Mouse (Mus musculus): Measurements from ENCODE around the gene Spink4. TPM values are rescaled to one million over a fixed set of nuclear protein-coding genes. Genes with fewer than 3 reads are reported as not detected.

Spink4 gene
- polyA plus RNA-seq, 1 experiment from 2014 or later, result not detected

GRCm38 (mm10) chr4:40938793-40939192 is 18.9 kb downstream of the Spink4 start:
- Histone ChIP-seq H3K4me2 (replicated peaks; ENCODE audit: low read depth, low read length) (no peak overlapping the region), H3K36me3 (ENCODE audit: control insufficient read depth, insufficient read depth, low read length) (peaks cover 23% of the 10 kb centered on the region), H3K9me3 (ENCODE audit: control insufficient read depth, low read length) (no peaks in the 10 kb centered on the region), H3K4me1 (replicated peaks; ENCODE audit: control insufficient read depth, insufficient read depth, low read length) (no peaks in the 10 kb centered on the region), H3K4me3 (ENCODE audit: low read depth, low read length) (no peak overlapping the region), H3K9ac (ENCODE audit: low read depth, low read length) (no peak overlapping the region), H3K27me3 (ENCODE audit: control insufficient read depth, insufficient read depth, low read length) (no peaks in the 10 kb centered on the region), H3K27ac (ENCODE audit: low read depth, low read length) (no peak overlapping the region)
- 93% methylated on average over 5 of the region's 5 CpGs for WGBS
- DNase-seq (ENCODE audit: low spot score) (no peak), ATAC-seq (ENCODE audit: low FRiP score) (no peak)

GRCm38 (mm10) chr4:40943651-40944050 is 23.8 kb downstream of the Spink4 start:
- H3K27me3 ChIP-seq (ENCODE audit: control insufficient read depth, insufficient read depth, low read length), result no peaks in the 10 kb centered on the region
- over 99% methylated on average over 5 of the region's 5 CpGs for WGBS
- no peak for ATAC-seq (ENCODE audit: low FRiP score)
- DNase-seq (ENCODE audit: low spot score), result no peak
- no peak overlapping the region for H3K9ac ChIP-seq (ENCODE audit: low read depth, low read length)
- H3K27ac ChIP-seq (ENCODE audit: low read depth, low read length), result no peak overlapping the region
- H3K4me2 ChIP-seq (replicated peaks; ENCODE audit: low read depth, low read length), result no peak overlapping the region
- H3K36me3 ChIP-seq (ENCODE audit: control insufficient read depth, insufficient read depth, low read length), result peaks cover 11% of the 10 kb centered on the region
- H3K4me3 ChIP-seq (ENCODE audit: low read depth, low read length), result no peak overlapping the region
- no peaks in the 10 kb centered on the region; the same call in 1 of the 2 replicates for H3K4me1 ChIP-seq (replicated peaks; ENCODE audit: control insufficient read depth, insufficient read depth, low read length)
- H3K9me3 ChIP-seq (ENCODE audit: control insufficient read depth, low read length), result no peaks in the 10 kb centered on the region

GRCm38 (mm10) chr4:40946516-40947121 is 26.8 kb downstream of the Spink4 start:
- H3K9ac ChIP-seq (ENCODE audit: low read depth, low read length), result peak overlapping the region; percentile 85; the same call in 1 of the 2 replicates
- ATAC-seq (ENCODE audit: low FRiP score) (no peak), DNase-seq (ENCODE audit: low spot score) (no peak)
- H3K27ac ChIP-seq (ENCODE audit: low read depth, low read length), result no peak overlapping the region
- peak overlapping the region; percentile 90 for H3K4me3 ChIP-seq (ENCODE audit: low read depth, low read length)
- peak overlapping the region; percentile 53 for H3K4me2 ChIP-seq (replicated peaks; ENCODE audit: low read depth, low read length)
- H3K4me1 ChIP-seq (replicated peaks; ENCODE audit: control insufficient read depth, insufficient read depth, low read length), result no peaks in the 10 kb centered on the region; the same call in 1 of the 2 replicates
- H3K9me3 ChIP-seq (ENCODE audit: control insufficient read depth, low read length), result no peaks in the 10 kb centered on the region
- H3K27me3 ChIP-seq (ENCODE audit: control insufficient read depth, insufficient read depth, low read length), result no peaks in the 10 kb centered on the region
- H3K36me3 ChIP-seq (ENCODE audit: control insufficient read depth, insufficient read depth, low read length), result peaks cover 3% of the 10 kb centered on the region; the same call in 1 of the 2 replicates
- WGBS, result 91% methylated on average over 7 of the region's 7 CpGs

GRCm38 (mm10) chr4:40947565-40948159 is 27.8 kb downstream of the Spink4 start:
- Histone ChIP-seq H3K4me3 (ENCODE audit: low read depth, low read length) (peak overlapping the region; percentile 90), H3K4me1 (replicated peaks; ENCODE audit: control insufficient read depth, insufficient read depth, low read length) (no peaks in the 10 kb centered on the region; the same call in 1 of the 2 replicates), H3K36me3 (ENCODE audit: control insufficient read depth, insufficient read depth, low read length) (peaks cover 1% of the 10 kb centered on the region; the same call in 1 of the 2 replicates), H3K9me3 (ENCODE audit: control insufficient read depth, low read length) (no peaks in the 10 kb centered on the region), H3K27ac (ENCODE audit: low read depth, low read length) (peak overlapping the region; percentile 79), H3K9ac (ENCODE audit: low read depth, low read length) (peak overlapping the region; percentile 85), H3K4me2 (replicated peaks; ENCODE audit: low read depth, low read length) (peak overlapping the region; percentile 53), H3K27me3 (ENCODE audit: control insufficient read depth, insufficient read depth, low read length) (no peaks in the 10 kb centered on the region)
- under 1% methylated on average over 39 of the region's 40 CpGs for WGBS
- ATAC-seq (ENCODE audit: low FRiP score) (no peak; the same call in 1 of the 2 replicates), DNase-seq (ENCODE audit: low spot score) (no peak)

- Histone ChIP-seq H3K4me1 (replicated peaks; ENCODE audit: control insufficient read depth, insufficient read depth, low read length) (no peaks in the 10 kb centered on the region; the same call in 1 of the 2 replicates), H3K36me3 (ENCODE audit: control insufficient read depth, insufficient read depth, low read length) (peaks cover 6% of the 10 kb centered on the region; the same call in 1 of the 2 replicates), H3K27ac (ENCODE audit: low read depth, low read length) (peak within 1 kb of the TSS; percentile 79), H3K9me3 (ENCODE audit: control insufficient read depth, low read length) (no peaks in the 10 kb centered on the region), H3K9ac (ENCODE audit: low read depth, low read length) (peak within 1 kb of the TSS; percentile 85), H3K4me2 (replicated peaks; ENCODE audit: low read depth, low read length) (peak within 1 kb of the TSS; percentile 72), H3K27me3 (ENCODE audit: control insufficient read depth, insufficient read depth, low read length) (no peaks in the 10 kb centered on the region), H3K4me3 (ENCODE audit: low read depth, low read length) (peak within 1 kb of the TSS; percentile 90)
- under 1% methylated on average over 49 of the region's 50 CpGs for WGBS
- peak; percentile 98 for DNase-seq (ENCODE audit: low spot score)
- peak; percentile 99 for ATAC-seq (ENCODE audit: low FRiP score)
These were observed 28.4 kb downstream of the Spink4 start, which contains the start of the genes Bag1 and Chmp5 for GRCm38 (mm10) chr4:40948160-40948708. Gene Bag1, minus strand, starts transcription at chr4:40948294. Gene Chmp5, plus strand, starts transcription at chr4:40948407.

GRCm38 (mm10) chr4:40953521-40953920 is 33.7 kb downstream of the Spink4 start:
- H3K36me3 ChIP-seq (ENCODE audit: control insufficient read depth, insufficient read depth, low read length), result peaks cover 7% of the 10 kb centered on the region; the same call in 1 of the 2 replicates
- no peak overlapping the region for H3K4me2 ChIP-seq (replicated peaks; ENCODE audit: low read depth, low read length)
- no peak overlapping the region for H3K27ac ChIP-seq (ENCODE audit: low read depth, low read length)
- no peaks in the 10 kb centered on the region for H3K4me1 ChIP-seq (replicated peaks; ENCODE audit: control insufficient read depth, insufficient read depth, low read length)
- no peak for ATAC-seq (ENCODE audit: low FRiP score)
- no peak for DNase-seq (ENCODE audit: low spot score)
- no peaks in the 10 kb centered on the region for H3K27me3 ChIP-seq (ENCODE audit: control insufficient read depth, insufficient read depth, low read length)
- H3K9me3 ChIP-seq (ENCODE audit: control insufficient read depth, low read length), result no peaks in the 10 kb centered on the region
- no peak overlapping the region for H3K4me3 ChIP-seq (ENCODE audit: low read depth, low read length)
- 89% methylated on average over 1 of the region's 1 CpGs for WGBS
- no peak overlapping the region for H3K9ac ChIP-seq (ENCODE audit: low read depth, low read length)

GRCm38 (mm10) chr4:40955942-40956341 is 36.1 kb downstream of the Spink4 start:
- DNase-seq (ENCODE audit: low spot score), result no peak
- no peak for ATAC-seq (ENCODE audit: low FRiP score)
- Histone ChIP-seq H3K27me3 (ENCODE audit: control insufficient read depth, insufficient read depth, low read length) (no peaks in the 10 kb centered on the region), H3K36me3 (ENCODE audit: control insufficient read depth, insufficient read depth, low read length) (peaks cover 9% of the 10 kb centered on the region), H3K4me1 (replicated peaks; ENCODE audit: control insufficient read depth, insufficient read depth, low read length) (no peaks in the 10 kb centered on the region), H3K9me3 (ENCODE audit: control insufficient read depth, low read length) (no peaks in the 10 kb centered on the region), H3K9ac (ENCODE audit: low read depth, low read length) (no peak overlapping the region), H3K27ac (ENCODE audit: low read depth, low read length) (no peak overlapping the region), H3K4me3 (ENCODE audit: low read depth, low read length) (no peak overlapping the region), H3K4me2 (replicated peaks; ENCODE audit: low read depth, low read length) (no peak overlapping the region)
- 92% methylated on average over 6 of the region's 6 CpGs for WGBS

- Histone ChIP-seq H3K4me2 (replicated peaks; ENCODE audit: low read depth, low read length) (no peak overlapping the region), H3K27ac (ENCODE audit: low read depth, low read length) (no peak overlapping the region), H3K9me3 (ENCODE audit: control insufficient read depth, low read length) (no peaks in the 10 kb centered on the region), H3K27me3 (ENCODE audit: control insufficient read depth, insufficient read depth, low read length) (no peaks in the 10 kb centered on the region), H3K9ac (ENCODE audit: low read depth, low read length) (no peak overlapping the region), H3K36me3 (ENCODE audit: control insufficient read depth, insufficient read depth, low read length) (peaks cover 6% of the 10 kb centered on the region), H3K4me1 (replicated peaks; ENCODE audit: control insufficient read depth, insufficient read depth, low read length) (no peaks in the 10 kb centered on the region), H3K4me3 (ENCODE audit: low read depth, low read length) (no peak overlapping the region)
- 92% methylated on average over 3 of the region's 3 CpGs for WGBS
- ATAC-seq (ENCODE audit: low FRiP score) (no peak), DNase-seq (ENCODE audit: low spot score) (no peak)
These were observed 43.7 kb downstream of the Spink4 start for GRCm38 (mm10) chr4:40963536-40963935.
